Mouse (Mus musculus) cerebellum, postnatal 14 days (tissue): ENCODE results near the gene Olfr385.
"Not testable (repeated sequence)": the region's sequence is repeated elsewhere in the genome, so short reads cannot be mapped to it uniquely, and the experiment has no call there.

Experiments used
- DNase-seq, 2 experiments: peaks; one replicate each; pipeline ENCODE4 v3.0.0; 2021; ENCODE audit warnings: mixed read lengths in 2 of 2

The Olfr385 gene

DNA sequence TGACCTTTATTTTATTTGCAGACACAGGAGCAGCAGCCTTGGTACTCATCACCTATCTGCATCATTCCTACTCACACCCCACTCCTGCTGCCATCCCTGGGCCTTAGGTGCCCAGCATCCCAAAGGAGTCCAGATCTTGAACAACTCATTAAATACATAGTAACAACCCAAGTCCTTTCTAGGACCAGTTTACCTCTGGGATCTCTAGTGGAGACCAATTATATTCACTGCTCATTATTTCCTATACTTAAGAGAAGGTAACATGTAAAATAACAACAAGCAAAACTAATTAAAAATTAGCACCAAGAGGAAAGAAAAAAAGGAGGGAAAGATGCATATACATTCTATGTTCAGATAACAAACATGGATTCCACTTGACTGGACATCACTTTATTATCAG, at the start of gene Olfr385:
Gene Olfr385 (minus strand): TSS at position 101 of the 400 bp plus-strand sequence.
- no peak for DNase-seq

DNA sequence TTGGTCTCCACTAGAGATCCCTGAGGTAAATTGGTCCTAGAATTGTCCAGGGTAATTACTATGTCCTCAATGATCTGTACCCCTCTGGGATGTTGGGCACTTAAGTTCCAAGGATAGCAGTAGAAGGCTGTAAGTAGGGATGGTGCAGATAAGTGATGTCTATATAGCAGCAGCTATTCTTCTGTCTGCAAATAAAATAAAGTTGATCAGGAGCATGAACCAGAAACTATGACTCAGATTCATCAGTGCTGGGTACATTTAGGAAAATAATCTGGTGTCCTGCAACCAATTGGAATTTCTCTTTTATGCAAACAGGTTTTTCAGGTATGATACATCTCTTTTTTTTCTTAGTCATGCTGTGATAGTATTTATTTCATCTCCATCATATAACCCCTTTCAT, 5.5 kb upstream of the Olfr385 start, which contains the start of gene Olfr384:
Gene Olfr384 (plus strand): TSS at position 301 of the 400 bp plus-strand sequence.
- no peak for DNase-seq

DNA sequence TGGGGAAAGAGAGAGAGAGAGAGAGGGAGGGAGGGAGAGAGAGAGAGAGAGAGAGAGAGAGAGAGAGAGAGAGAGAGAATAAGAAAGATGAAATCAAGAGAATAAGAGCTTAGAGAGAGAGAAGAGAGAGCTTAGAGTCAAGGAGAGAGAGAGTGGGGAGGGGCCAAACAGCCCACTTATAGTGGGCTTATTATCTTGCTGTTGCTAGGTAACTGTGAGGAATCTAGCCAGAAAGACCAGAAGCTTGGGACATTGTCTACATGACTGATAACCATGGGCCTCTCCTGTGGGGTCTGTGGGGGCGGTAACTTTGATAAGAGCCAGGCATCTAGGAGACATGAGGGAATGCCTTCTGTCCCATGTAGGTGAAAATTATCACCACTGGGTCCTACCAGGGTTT, 9.6 kb downstream of the Olfr385 start:
- not testable (repeated sequence) for DNase-seq

DNA sequence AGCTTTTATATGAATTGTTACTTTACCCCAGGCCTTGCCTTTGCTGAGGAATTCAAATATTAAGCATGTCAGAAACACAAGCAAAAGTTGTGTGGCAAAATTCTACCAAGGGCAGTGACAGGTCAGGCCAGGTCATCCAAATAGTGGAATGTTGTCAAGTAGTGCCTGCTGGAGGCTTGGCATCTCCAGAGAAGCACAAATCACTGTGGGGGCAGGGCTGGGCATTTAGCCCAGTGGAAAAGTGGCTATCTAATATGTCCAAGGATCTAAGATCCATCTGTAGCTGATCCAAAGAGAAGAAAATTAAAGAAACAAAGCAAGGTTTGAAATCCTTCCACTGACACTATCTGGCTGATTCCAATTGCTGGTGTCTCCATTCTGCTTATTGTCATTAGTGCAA, 12.9 kb downstream of the Olfr385 start:
- peak; percentile 48 to 75 for DNase-seq
